Mouse (Mus musculus): ENCODE data around the gene Tlcd2. TPM values are rescaled to one million over a fixed set of nuclear protein-coding genes. Genes with fewer than 3 reads are reported as not detected.

Tlcd2 gene
- polyA plus RNA-seq, 1 experiment from 2014 or later = 11.0 TPM

GRCm38 (mm10) chr11:75424033-75424432 is 37.5 kb upstream of the Tlcd2 start:
- Histone ChIP-seq H3K27me3 (ENCODE audit: control insufficient read depth, insufficient read depth, low read length) (no peaks in the 10 kb centered on the region), H3K4me1 (ENCODE audit: control insufficient read depth, insufficient read depth, low read length) (peaks cover 10% of the 10 kb centered on the region), H3K4me3 (ENCODE audit: low read depth, low read length) (no peak overlapping the region), H3K9me3 (ENCODE audit: control insufficient read depth, low read length) (no peaks in the 10 kb centered on the region), H3K4me2 (ENCODE audit: low read depth) (no peak overlapping the region), H3K36me3 (ENCODE audit: control insufficient read depth, insufficient read depth, low read length) (no peaks in the 10 kb centered on the region), H3K27ac (ENCODE audit: low read depth, low read length) (no peak overlapping the region), H3K9ac (ENCODE audit: low read length) (no peak overlapping the region)
- DNase-seq (ENCODE audit: low spot score) = no peak
- no peak for ATAC-seq (ENCODE audit: insufficient read depth, low FRiP score, low TSS enrichment)
- WGBS = 95% methylated on average over 9 of the region's 9 CpGs

- H3K27me3 ChIP-seq (ENCODE audit: control insufficient read depth, insufficient read depth, low read length) = no peaks in the 10 kb centered on the region
- H3K4me2 ChIP-seq (ENCODE audit: low read depth) = no peak overlapping the region
- WGBS = 96% methylated on average over 3 of the region's 3 CpGs
- peaks cover 10% of the 10 kb centered on the region for H3K4me1 ChIP-seq (ENCODE audit: control insufficient read depth, insufficient read depth, low read length)
- ATAC-seq (ENCODE audit: insufficient read depth, low FRiP score, low TSS enrichment) (no peak), DNase-seq (ENCODE audit: low spot score) (no peak)
- H3K4me3 ChIP-seq (ENCODE audit: low read depth, low read length) = no peak overlapping the region
- H3K9me3 ChIP-seq (ENCODE audit: control insufficient read depth, low read length) = no peaks in the 10 kb centered on the region
- no peaks in the 10 kb centered on the region for H3K36me3 ChIP-seq (ENCODE audit: control insufficient read depth, insufficient read depth, low read length)
- no peak overlapping the region for H3K27ac ChIP-seq (ENCODE audit: low read depth, low read length)
- no peak overlapping the region for H3K9ac ChIP-seq (ENCODE audit: low read length)
These were observed 37.1 kb upstream of the Tlcd2 start for GRCm38 (mm10) chr11:75424459-75424858.

- no peak overlapping the region for H3K9ac ChIP-seq (ENCODE audit: low read length)
- H3K27me3 ChIP-seq (ENCODE audit: control insufficient read depth, insufficient read depth, low read length) = no peaks in the 10 kb centered on the region
- H3K4me2 ChIP-seq (ENCODE audit: low read depth) = no peak overlapping the region
- H3K36me3 ChIP-seq (ENCODE audit: control insufficient read depth, insufficient read depth, low read length) = no peaks in the 10 kb centered on the region
- DNase-seq (ENCODE audit: low spot score) = no peak
- peaks cover under 1% of the 10 kb centered on the region; the same call in 1 of the 2 replicates for H3K9me3 ChIP-seq (ENCODE audit: control insufficient read depth, low read length)
- no peak overlapping the region for H3K27ac ChIP-seq (ENCODE audit: low read depth, low read length)
- no peaks in the 10 kb centered on the region for H3K4me1 ChIP-seq (ENCODE audit: control insufficient read depth, insufficient read depth, low read length)
- ATAC-seq (ENCODE audit: insufficient read depth, low FRiP score, low TSS enrichment) = no peak
- no peak overlapping the region for H3K4me3 ChIP-seq (ENCODE audit: low read depth, low read length)
- 86% methylated on average over 9 of the region's 9 CpGs for WGBS
These were observed 32.4 kb upstream of the Tlcd2 start for GRCm38 (mm10) chr11:75429019-75429705.

GRCm38 (mm10) chr11:75431307-75431706 is 30.2 kb upstream of the Tlcd2 start:
- 83% methylated on average over 11 of the region's 11 CpGs for WGBS
- no peak for ATAC-seq (ENCODE audit: insufficient read depth, low FRiP score, low TSS enrichment)
- no peaks in the 10 kb centered on the region for H3K27me3 ChIP-seq (ENCODE audit: control insufficient read depth, insufficient read depth, low read length)
- H3K36me3 ChIP-seq (ENCODE audit: control insufficient read depth, insufficient read depth, low read length) = no peaks in the 10 kb centered on the region
- H3K9ac ChIP-seq (ENCODE audit: low read length) = no peak overlapping the region
- peaks cover 3% of the 10 kb centered on the region; the same call in 1 of the 2 replicates for H3K9me3 ChIP-seq (ENCODE audit: control insufficient read depth, low read length)
- no peak overlapping the region for H3K4me3 ChIP-seq (ENCODE audit: low read depth, low read length)
- H3K4me2 ChIP-seq (ENCODE audit: low read depth) = no peak overlapping the region
- no peak for DNase-seq (ENCODE audit: low spot score)
- no peaks in the 10 kb centered on the region for H3K4me1 ChIP-seq (ENCODE audit: control insufficient read depth, insufficient read depth, low read length)
- H3K27ac ChIP-seq (ENCODE audit: low read depth, low read length) = no peak overlapping the region

- WGBS = 86% methylated on average over 5 of the region's 5 CpGs
- no peaks in the 10 kb centered on the region for H3K36me3 ChIP-seq (ENCODE audit: control insufficient read depth, insufficient read depth, low read length)
- H3K9me3 ChIP-seq (ENCODE audit: control insufficient read depth, low read length) = peaks cover 3% of the 10 kb centered on the region; the same call in 1 of the 2 replicates
- ATAC-seq (ENCODE audit: insufficient read depth, low FRiP score, low TSS enrichment) = no peak
- no peaks in the 10 kb centered on the region for H3K27me3 ChIP-seq (ENCODE audit: control insufficient read depth, insufficient read depth, low read length)
- no peak overlapping the region for H3K27ac ChIP-seq (ENCODE audit: low read depth, low read length)
- H3K4me2 ChIP-seq (ENCODE audit: low read depth) = no peak overlapping the region
- no peak for DNase-seq (ENCODE audit: low spot score)
- no peak overlapping the region for H3K4me3 ChIP-seq (ENCODE audit: low read depth, low read length)
- H3K9ac ChIP-seq (ENCODE audit: low read length) = no peak overlapping the region
- no peaks in the 10 kb centered on the region for H3K4me1 ChIP-seq (ENCODE audit: control insufficient read depth, insufficient read depth, low read length)
These were observed 27.4 kb upstream of the Tlcd2 start for GRCm38 (mm10) chr11:75434138-75434537.

- ATAC-seq (ENCODE audit: insufficient read depth, low FRiP score, low TSS enrichment) = no peak
- H3K9me3 ChIP-seq (ENCODE audit: control insufficient read depth, low read length) = peaks cover 3% of the 10 kb centered on the region; the same call in 1 of the 2 replicates
- WGBS = 88% methylated on average over 13 of the region's 13 CpGs
- no peak overlapping the region for H3K4me3 ChIP-seq (ENCODE audit: low read depth, low read length)
- no peak overlapping the region for H3K4me2 ChIP-seq (ENCODE audit: low read depth)
- H3K27me3 ChIP-seq (ENCODE audit: control insufficient read depth, insufficient read depth, low read length) = no peaks in the 10 kb centered on the region
- no peaks in the 10 kb centered on the region for H3K4me1 ChIP-seq (ENCODE audit: control insufficient read depth, insufficient read depth, low read length)
- no peak overlapping the region for H3K9ac ChIP-seq (ENCODE audit: low read length)
- no peak for DNase-seq (ENCODE audit: low spot score)
- no peaks in the 10 kb centered on the region for H3K36me3 ChIP-seq (ENCODE audit: control insufficient read depth, insufficient read depth, low read length)
- H3K27ac ChIP-seq (ENCODE audit: low read depth, low read length) = no peak overlapping the region
These were observed 23.3 kb upstream of the Tlcd2 start for GRCm38 (mm10) chr11:75438194-75438593.

- 88% methylated on average over 3 of the region's 3 CpGs for WGBS
- Histone ChIP-seq H3K4me2 (ENCODE audit: low read depth) (no peak overlapping the region), H3K4me1 (ENCODE audit: control insufficient read depth, insufficient read depth, low read length) (no peaks in the 10 kb centered on the region), H3K4me3 (ENCODE audit: low read depth, low read length) (no peak overlapping the region), H3K9me3 (ENCODE audit: control insufficient read depth, low read length) (peaks cover 3% of the 10 kb centered on the region; the same call in 1 of the 2 replicates), H3K36me3 (ENCODE audit: control insufficient read depth, insufficient read depth, low read length) (no peaks in the 10 kb centered on the region), H3K27ac (ENCODE audit: low read depth, low read length) (no peak overlapping the region), H3K27me3 (ENCODE audit: control insufficient read depth, insufficient read depth, low read length) (no peaks in the 10 kb centered on the region), H3K9ac (ENCODE audit: low read length) (no peak overlapping the region)
- ATAC-seq (ENCODE audit: insufficient read depth, low FRiP score, low TSS enrichment) (no peak), DNase-seq (ENCODE audit: low spot score) (no peak)
These were observed 22.7 kb upstream of the Tlcd2 start for GRCm38 (mm10) chr11:75438804-75439203.

GRCm38 (mm10) chr11:75439363-75439762 is 22.2 kb upstream of the Tlcd2 start, which contains the start of gene Serpinf2:
TSS of gene Serpinf2 (minus strand) at chr11:75439591.
- H3K4me3 ChIP-seq (ENCODE audit: low read depth, low read length) = no peak within 1 kb of the TSS
- H3K9me3 ChIP-seq (ENCODE audit: control insufficient read depth, low read length) = no peaks in the 10 kb centered on the region; the same call in 1 of the 2 replicates
- 92% methylated on average over 6 of the region's 6 CpGs for WGBS
- no peak within 1 kb of the TSS for H3K27ac ChIP-seq (ENCODE audit: low read depth, low read length)
- H3K36me3 ChIP-seq (ENCODE audit: control insufficient read depth, insufficient read depth, low read length) = no peaks in the 10 kb centered on the region
- H3K4me1 ChIP-seq (ENCODE audit: control insufficient read depth, insufficient read depth, low read length) = no peaks in the 10 kb centered on the region
- no peaks in the 10 kb centered on the region for H3K27me3 ChIP-seq (ENCODE audit: control insufficient read depth, insufficient read depth, low read length)
- no peak within 1 kb of the TSS for H3K4me2 ChIP-seq (ENCODE audit: low read depth)
- ATAC-seq (ENCODE audit: insufficient read depth, low FRiP score, low TSS enrichment) (no peak), DNase-seq (ENCODE audit: low spot score) (no peak)
- H3K9ac ChIP-seq (ENCODE audit: low read length) = no peak within 1 kb of the TSS

GRCm38 (mm10) chr11:75439951-75440350 is 21.6 kb upstream of the Tlcd2 start:
- no peak overlapping the region for H3K9ac ChIP-seq (ENCODE audit: low read length)
- H3K27me3 ChIP-seq (ENCODE audit: control insufficient read depth, insufficient read depth, low read length) = no peaks in the 10 kb centered on the region
- no peak overlapping the region for H3K27ac ChIP-seq (ENCODE audit: low read depth, low read length)
- no peaks in the 10 kb centered on the region for H3K4me1 ChIP-seq (ENCODE audit: control insufficient read depth, insufficient read depth, low read length)
- H3K4me2 ChIP-seq (ENCODE audit: low read depth) = no peak overlapping the region
- H3K9me3 ChIP-seq (ENCODE audit: control insufficient read depth, low read length) = no peaks in the 10 kb centered on the region
- 93% methylated on average over 3 of the region's 3 CpGs for WGBS
- no peak overlapping the region for H3K4me3 ChIP-seq (ENCODE audit: low read depth, low read length)
- H3K36me3 ChIP-seq (ENCODE audit: control insufficient read depth, insufficient read depth, low read length) = no peaks in the 10 kb centered on the region
- DNase-seq (ENCODE audit: low spot score) (no peak), ATAC-seq (ENCODE audit: insufficient read depth, low FRiP score, low TSS enrichment) (no peak)

Data from neural tube, embryonic 11.5 days (tissue).